Mouse (Mus musculus): ENCODE data around the gene Gns. TPM values are rescaled to one million over a fixed set of nuclear protein-coding genes. Genes with fewer than 3 reads are reported as not detected.

Gene Gns
- total and polyA plus RNA-seq, 2 experiments from 2014 or later = 40.4 to 67.8 TPM

- no peaks in the 10 kb centered on the region for H3K9me3 ChIP-seq (ENCODE audit: low read length)
- no peak overlapping the region for H3K4me3 ChIP-seq (ENCODE audit: low read depth, low read length)
- no peak for DNase-seq
- no peak overlapping the region for H3K9ac ChIP-seq
- no peak overlapping the region for H3K4me2 ChIP-seq (ENCODE audit: low read depth)
- no peaks in the 10 kb centered on the region for H3K27me3 ChIP-seq (ENCODE audit: insufficient read depth, low read length)
- no peaks in the 10 kb centered on the region for H3K36me3 ChIP-seq (ENCODE audit: insufficient read depth)
- H3K4me1 ChIP-seq (ENCODE audit: insufficient read depth) = no peaks in the 10 kb centered on the region
- no peak for ATAC-seq
- no peak for TF ChIP-seq CTCF (IDR thresholded peaks at IDR 0.05; ENCODE audit: low read depth)
- WGBS = 92% methylated on average over 9 of the region's 9 CpGs
- H3K27ac ChIP-seq (ENCODE audit: low read depth, low read length) = no peak overlapping the region
Observed at GRCm38 (mm10) chr10:121443791-121444190, 78.9 kb downstream of the Gns start.

DNA sequence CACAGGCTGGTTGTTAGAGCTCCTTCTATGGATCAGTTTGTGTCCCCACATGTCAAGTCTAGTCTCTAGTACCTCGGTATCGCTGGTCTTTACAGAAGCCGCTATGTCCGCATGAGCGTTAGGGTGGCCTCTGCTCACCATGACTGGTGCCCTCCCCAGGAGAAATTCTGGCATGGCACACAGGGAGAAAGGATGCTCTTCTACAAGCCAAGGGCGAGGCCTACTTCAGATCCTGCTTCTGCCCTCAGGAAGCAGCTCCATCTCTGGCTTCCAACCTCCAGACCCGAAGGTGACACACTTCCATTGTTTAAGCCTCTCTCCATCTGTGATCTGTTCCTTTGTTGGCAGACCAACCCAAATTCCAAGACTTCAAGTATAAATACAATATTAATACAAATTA is 79.3 kb downstream of the Gns start:
- no peak for TF ChIP-seq CTCF (IDR thresholded peaks at IDR 0.05; ENCODE audit: low read depth)
- Histone ChIP-seq H3K4me1 (ENCODE audit: insufficient read depth) (no peaks in the 10 kb centered on the region), H3K9me3 (ENCODE audit: low read length) (no peaks in the 10 kb centered on the region), H3K27me3 (ENCODE audit: insufficient read depth, low read length) (no peaks in the 10 kb centered on the region), H3K4me3 (ENCODE audit: low read depth, low read length) (no peak overlapping the region), H3K36me3 (ENCODE audit: insufficient read depth) (no peaks in the 10 kb centered on the region), H3K9ac (no peak overlapping the region), H3K27ac (ENCODE audit: low read depth, low read length) (no peak overlapping the region), H3K4me2 (ENCODE audit: low read depth) (no peak overlapping the region)
- 92% methylated on average over 7 of the region's 7 CpGs for WGBS
- ATAC-seq = no peak
- no peak for DNase-seq

- Histone ChIP-seq H3K4me2 (ENCODE audit: low read depth) (no peak overlapping the region), H3K27ac (ENCODE audit: low read depth, low read length) (no peak overlapping the region), H3K9ac (no peak overlapping the region), H3K4me3 (ENCODE audit: low read depth, low read length) (no peak overlapping the region), H3K27me3 (ENCODE audit: insufficient read depth, low read length) (no peaks in the 10 kb centered on the region), H3K9me3 (ENCODE audit: low read length) (no peaks in the 10 kb centered on the region), H3K4me1 (ENCODE audit: insufficient read depth) (no peaks in the 10 kb centered on the region), H3K36me3 (ENCODE audit: insufficient read depth) (no peaks in the 10 kb centered on the region)
- no peak for TF ChIP-seq CTCF (IDR thresholded peaks at IDR 0.05; ENCODE audit: low read depth)
- WGBS = 81% methylated on average over 8 of the region's 8 CpGs
- DNase-seq (no peak), ATAC-seq (no peak)
Observed at GRCm38 (mm10) chr10:121445808-121446207, 80.9 kb downstream of the Gns start.

Other genes with a start within 250 kb of the Gns start
- gene Tbc1d30, start 13.8 kb upstream of the Gns start, total RNA-seq (2014; rRNA removed) = 34.7 and 36.0 TPM in 2 replicates
- gene Tbc1d30, start 13.8 kb upstream of the Gns start, polyA plus RNA-seq (2015; fragmentation: Nextera tagmentation; extraction: Ambion mirVana) = 5.6 and 7.5 TPM in 2 replicates
- 5.0 and 5.9 TPM in 2 replicates for gene Rassf3, start 111.3 kb downstream of the Gns start, total RNA-seq (2014; rRNA removed)
- gene Rassf3, start 111.3 kb downstream of the Gns start, polyA plus RNA-seq (2015; fragmentation: Nextera tagmentation; extraction: Ambion mirVana) = 3.2 and 3.5 TPM in 2 replicates
- 30.9 and 34.2 TPM in 2 replicates for gene Tbk1, start 221.7 kb downstream of the Gns start, total RNA-seq (2014; rRNA removed)
- 17.5 and 23.7 TPM in 2 replicates for gene Tbk1, start 221.7 kb downstream of the Gns start, polyA plus RNA-seq (2015; fragmentation: Nextera tagmentation; extraction: Ambion mirVana)

Measured in forebrain, postnatal 0 days (tissue).